Mouse (Mus musculus): ENCODE measurements around the gene 2310057N15Rik.
"Not testable (repeated sequence)": the region's sequence is repeated elsewhere in the genome, so short reads cannot be mapped to it uniquely, and the experiment has no call there.

Gene 2310057N15Rik

GRCm38 (mm10) chr16:88774106-88774505, at the start of gene 2310057N15Rik:
Gene 2310057N15Rik, minus strand, starts transcription at chr16:88774206.
- no peak for DNase-seq (ENCODE audit: extremely low spot score, low spot score)

GRCm38 (mm10) chr16:88823736-88824135, 49.7 kb upstream of the 2310057N15Rik start:
- DNase-seq (ENCODE audit: extremely low spot score, low spot score), result no peak

- no peak for DNase-seq (ENCODE audit: extremely low spot score, low spot score)
These were observed 46.1 kb upstream of the 2310057N15Rik start, which contains the start of gene Krtap15 for GRCm38 (mm10) chr16:88820066-88820465. Gene Krtap15, plus strand, starts transcription at chr16:88820215.

- DNase-seq (ENCODE audit: extremely low spot score, low spot score), result no peak
These were observed 37.8 kb upstream of the 2310057N15Rik start, which contains the start of gene Gm20741 for GRCm38 (mm10) chr16:88811827-88812226. Gene Gm20741, minus strand, starts transcription at chr16:88812220.

- no peak for DNase-seq (ENCODE audit: extremely low spot score, low spot score)
These were observed 12.8 kb upstream of the 2310057N15Rik start for GRCm38 (mm10) chr16:88786786-88787185.

GRCm38 (mm10) chr16:88777596-88777995, 3.6 kb upstream of the 2310057N15Rik start, which contains the start of gene Gm5965:
Gene Gm5965, plus strand, starts transcription at chr16:88777896.
- no peak for DNase-seq (ENCODE audit: extremely low spot score, low spot score)

GRCm38 (mm10) chr16:88758547-88758946, 15.5 kb downstream of the 2310057N15Rik start, which contains the start of gene 2310034C09Rik:
Gene 2310034C09Rik, plus strand, starts transcription at chr16:88758847.
- DNase-seq (ENCODE audit: extremely low spot score, low spot score), result not testable (repeated sequence)

GRCm38 (mm10) chr16:88751535-88751934, 22.5 kb downstream of the 2310057N15Rik start, which contains the start of gene Krtap13:
Gene Krtap13, minus strand, starts transcription at chr16:88751635.
- DNase-seq (ENCODE audit: extremely low spot score, low spot score), result not testable (repeated sequence)

- no peak for DNase-seq (ENCODE audit: extremely low spot score, low spot score)
These were observed 26.1 kb downstream of the 2310057N15Rik start for GRCm38 (mm10) chr16:88747943-88748342.

GRCm38 (mm10) chr16:88744750-88745340, 29.2 kb downstream of the 2310057N15Rik start:
- DNase-seq (ENCODE audit: extremely low spot score, low spot score), result no peak

- DNase-seq (ENCODE audit: extremely low spot score, low spot score), result no peak
These were observed 38.6 kb downstream of the 2310057N15Rik start for GRCm38 (mm10) chr16:88735391-88735790.

GRCm38 (mm10) chr16:88728812-88729275, 45.2 kb downstream of the 2310057N15Rik start, which contains the start of gene Krtap13-1:
Gene Krtap13-1, plus strand, starts transcription at chr16:88728862.
- no peak for DNase-seq (ENCODE audit: extremely low spot score, low spot score)
